Mouse (Mus musculus): Measurements from ENCODE around the gene Ssc5d. TPM values are rescaled to one million over a fixed set of nuclear protein-coding genes. Genes with fewer than 3 reads are reported as not detected.
"Not testable (repeated sequence)": the region's sequence is repeated elsewhere in the genome, so short reads cannot be mapped to it uniquely, and the experiment has no call there.

The Ssc5d gene
- 0.03 and 0.09 TPM in 2 replicates for polyA plus RNA-seq (2015; fragmentation: Nextera tagmentation; extraction: Ambion mirVana)

- Histone ChIP-seq H3K9me3 (replicated peaks) (no peaks in the 10 kb centered on the region), H3K4me3 (replicated peaks) (no peak within 1 kb of the TSS), H3K4me2 (no peak within 1 kb of the TSS), H3K9ac (no peak within 1 kb of the TSS), H3K27me3 (peaks cover 65% of the 10 kb centered on the region), H3K27ac (no peak within 1 kb of the TSS), H3K4me1 (replicated peaks) (peaks cover 34% of the 10 kb centered on the region), H3K36me3 (peaks cover 4% of the 10 kb centered on the region)
- 30% methylated on average over 6 of the region's 6 CpGs for WGBS (ENCODE audit: insufficient replicate concordance)
- no peak for ATAC-seq (ENCODE audit: low read depth)
- DNase-seq, result no peak
These were observed at the start of gene Ssc5d for GRCm38 (mm10) chr7:4925441-4926381. Ssc5d (plus strand) TSS chr7:4925785.

- H3K36me3 ChIP-seq, result no peaks in the 10 kb centered on the region
- peak within 1 kb of the TSS; percentile 62 for H3K4me3 ChIP-seq (replicated peaks)
- H3K9me3 ChIP-seq (replicated peaks), result no peaks in the 10 kb centered on the region
- H3K4me1 ChIP-seq (replicated peaks), result peaks cover 30% of the 10 kb centered on the region
- DNase-seq, result peak; percentile 93
- WGBS (ENCODE audit: insufficient replicate concordance), result 0% methylated on average over 22 of the region's 22 CpGs
- peak within 1 kb of the TSS; percentile 67 for H3K27ac ChIP-seq
- H3K27me3 ChIP-seq, result no peaks in the 10 kb centered on the region
- peak within 1 kb of the TSS; percentile 84 for H3K4me2 ChIP-seq
- peak within 1 kb of the TSS; percentile 65 for H3K9ac ChIP-seq
- peak; percentile 98 for ATAC-seq (ENCODE audit: low read depth)
These were observed 48.8 kb upstream of the Ssc5d start, which contains the start of gene Isoc2a for GRCm38 (mm10) chr7:4876753-4877221. Isoc2a (plus strand) TSS chr7:4877153.

DNA sequence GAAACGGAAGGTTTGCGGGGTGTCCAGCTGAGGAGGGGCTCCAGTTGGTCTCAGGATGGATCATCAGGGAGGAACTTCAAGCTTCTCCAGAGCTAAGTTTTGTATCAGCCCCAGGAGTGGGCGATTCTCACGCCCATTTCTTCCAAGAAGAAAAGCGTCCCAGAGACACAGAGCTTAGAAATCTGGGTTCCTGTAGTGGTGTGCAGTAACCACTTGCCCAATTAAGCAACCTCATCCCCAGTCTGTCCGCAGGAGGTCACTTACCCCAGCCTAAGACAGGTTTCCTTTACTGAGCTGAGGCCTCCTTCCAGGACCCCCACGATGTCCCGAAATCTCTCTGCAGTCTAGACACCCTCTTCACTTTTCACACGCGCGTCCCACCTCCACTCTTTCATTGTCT, 48.4 kb upstream of the Ssc5d start:
- DNase-seq (no peak), ATAC-seq (ENCODE audit: low read depth) (peak; percentile 13)
- Histone ChIP-seq H3K27me3 (no peaks in the 10 kb centered on the region), H3K27ac (peak overlapping the region; percentile 59), H3K36me3 (peaks cover 4% of the 10 kb centered on the region; the same call in 1 of the 2 replicates), H3K4me3 (replicated peaks) (peak overlapping the region; percentile 62), H3K9ac (peak overlapping the region; percentile 65), H3K4me1 (replicated peaks) (peaks cover 30% of the 10 kb centered on the region), H3K9me3 (replicated peaks) (no peaks in the 10 kb centered on the region), H3K4me2 (peak overlapping the region; percentile 84)
- 10% methylated on average over 11 of the region's 11 CpGs for WGBS (ENCODE audit: insufficient replicate concordance)

- no peak for DNase-seq
- H3K27me3 ChIP-seq, result no peaks in the 10 kb centered on the region
These were observed 47.4 kb upstream of the Ssc5d start for GRCm38 (mm10) chr7:4878186-4878585.

GRCm38 (mm10) chr7:4879036-4879435, 46.5 kb upstream of the Ssc5d start:
- peaks cover 30% of the 10 kb centered on the region for H3K4me1 ChIP-seq (replicated peaks)
- H3K27ac ChIP-seq; H3K27me3 ChIP-seq; H3K4me3 ChIP-seq (replicated peaks); H3K4me2 ChIP-seq; H3K36me3 ChIP-seq; DNase-seq; ATAC-seq (ENCODE audit: low read depth); H3K9me3 ChIP-seq (replicated peaks); H3K9ac ChIP-seq: not testable (repeated sequence)
- WGBS (ENCODE audit: insufficient replicate concordance), result 89% methylated on average over 1 of the region's 1 CpGs

More at GRCm38 (mm10) chr7:4878186-4878585, 47.4 kb upstream of the Ssc5d start:
- Histone ChIP-seq H3K27ac (peak overlapping the region; percentile 11; the same call in 1 of the 2 replicates), H3K36me3 (peaks cover 5% of the 10 kb centered on the region; the same call in 1 of the 2 replicates), H3K9ac (peak overlapping the region; percentile 65), H3K9me3 (replicated peaks) (no peaks in the 10 kb centered on the region), H3K4me2 (peak overlapping the region; percentile 84), H3K4me1 (replicated peaks) (peaks cover 30% of the 10 kb centered on the region), H3K4me3 (replicated peaks) (peak overlapping the region; percentile 62)
- ATAC-seq (ENCODE audit: low read depth), result no peak

GRCm38 (mm10) chr7:4886680-4887079, 38.9 kb upstream of the Ssc5d start:
- Histone ChIP-seq H3K36me3 (peaks cover 5% of the 10 kb centered on the region; the same call in 1 of the 2 replicates), H3K27ac (no peak overlapping the region), H3K9me3 (replicated peaks) (no peaks in the 10 kb centered on the region), H3K4me2 (no peak overlapping the region), H3K27me3 (no peaks in the 10 kb centered on the region), H3K4me1 (replicated peaks) (no peaks in the 10 kb centered on the region), H3K4me3 (replicated peaks) (no peak overlapping the region), H3K9ac (no peak overlapping the region)
- WGBS (ENCODE audit: insufficient replicate concordance), result 75% methylated on average over 4 of the region's 4 CpGs
- no peak for DNase-seq
- ATAC-seq (ENCODE audit: low read depth), result no peak

GRCm38 (mm10) chr7:4895186-4895585, 30.4 kb upstream of the Ssc5d start:
- Histone ChIP-seq H3K4me3 (replicated peaks) (no peak overlapping the region), H3K9ac (no peak overlapping the region), H3K27ac (no peak overlapping the region), H3K9me3 (replicated peaks) (no peaks in the 10 kb centered on the region), H3K36me3 (no peaks in the 10 kb centered on the region; the same call in none of the 2 replicates), H3K4me1 (replicated peaks) (peaks cover 14% of the 10 kb centered on the region), H3K4me2 (no peak overlapping the region), H3K27me3 (no peaks in the 10 kb centered on the region)
- WGBS (ENCODE audit: insufficient replicate concordance), result 74% methylated on average over 11 of the region's 11 CpGs
- DNase-seq (no peak), ATAC-seq (ENCODE audit: low read depth) (no peak)

DNA sequence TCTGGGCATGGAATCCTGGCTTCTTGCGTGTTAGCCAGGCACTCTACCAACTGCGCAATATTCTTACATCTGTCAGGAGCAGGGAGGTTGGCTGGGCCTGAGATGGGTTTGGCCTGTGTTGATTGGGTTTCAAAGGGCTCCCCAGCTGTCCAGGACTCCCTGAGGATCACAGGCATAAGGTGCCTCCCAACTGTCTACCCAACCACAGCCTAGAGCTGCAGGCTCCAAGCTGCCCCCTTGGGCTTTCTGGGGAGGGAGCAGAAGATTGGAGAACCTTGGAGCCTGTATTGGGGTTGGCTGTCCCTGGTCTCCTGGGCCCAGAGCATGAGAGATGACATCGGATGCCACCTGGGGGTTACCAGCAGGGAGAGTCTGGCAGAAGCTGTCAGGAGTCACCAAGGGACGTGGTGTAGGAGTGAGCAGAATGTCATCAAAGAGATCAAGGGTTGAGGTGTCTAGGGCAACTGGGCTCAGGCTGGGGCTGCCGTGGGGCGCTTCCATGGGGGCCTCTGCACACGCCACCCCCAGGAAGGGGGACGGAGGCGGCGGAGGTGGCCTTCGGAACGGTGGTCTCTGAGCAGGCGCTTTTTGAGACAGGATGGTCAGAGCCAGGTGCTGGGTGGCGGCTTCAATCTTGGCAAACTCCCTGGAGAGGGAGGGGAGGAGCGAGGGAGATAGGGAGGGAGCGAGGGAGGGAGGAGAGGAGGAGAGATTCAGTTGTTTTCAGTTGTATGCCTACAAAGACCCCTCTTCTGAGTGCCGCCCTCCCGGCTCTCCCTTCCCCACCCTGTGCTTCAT, 26.5 kb upstream of the Ssc5d start:
- Histone ChIP-seq H3K9me3 (replicated peaks) (0 out of 2 replicates have a peak, but pooled peaks cover 2% of the 10 kb centered on the region), H3K4me3 (replicated peaks) (peak overlapping the region; percentile 50), H3K4me2 (peak overlapping the region; percentile 72), H3K27ac (peak overlapping the region; percentile 39; the same call in 1 of the 2 replicates), H3K9ac (peak overlapping the region; percentile 64), H3K27me3 (no peaks in the 10 kb centered on the region), H3K36me3 (no peaks in the 10 kb centered on the region), H3K4me1 (replicated peaks) (peaks cover 22% of the 10 kb centered on the region)
- ATAC-seq (ENCODE audit: low read depth) (peak; percentile 30; the same call in 1 of the 2 replicates), DNase-seq (no peak)
- 29% methylated on average over 18 of the region's 18 CpGs for WGBS (ENCODE audit: insufficient replicate concordance)

DNA sequence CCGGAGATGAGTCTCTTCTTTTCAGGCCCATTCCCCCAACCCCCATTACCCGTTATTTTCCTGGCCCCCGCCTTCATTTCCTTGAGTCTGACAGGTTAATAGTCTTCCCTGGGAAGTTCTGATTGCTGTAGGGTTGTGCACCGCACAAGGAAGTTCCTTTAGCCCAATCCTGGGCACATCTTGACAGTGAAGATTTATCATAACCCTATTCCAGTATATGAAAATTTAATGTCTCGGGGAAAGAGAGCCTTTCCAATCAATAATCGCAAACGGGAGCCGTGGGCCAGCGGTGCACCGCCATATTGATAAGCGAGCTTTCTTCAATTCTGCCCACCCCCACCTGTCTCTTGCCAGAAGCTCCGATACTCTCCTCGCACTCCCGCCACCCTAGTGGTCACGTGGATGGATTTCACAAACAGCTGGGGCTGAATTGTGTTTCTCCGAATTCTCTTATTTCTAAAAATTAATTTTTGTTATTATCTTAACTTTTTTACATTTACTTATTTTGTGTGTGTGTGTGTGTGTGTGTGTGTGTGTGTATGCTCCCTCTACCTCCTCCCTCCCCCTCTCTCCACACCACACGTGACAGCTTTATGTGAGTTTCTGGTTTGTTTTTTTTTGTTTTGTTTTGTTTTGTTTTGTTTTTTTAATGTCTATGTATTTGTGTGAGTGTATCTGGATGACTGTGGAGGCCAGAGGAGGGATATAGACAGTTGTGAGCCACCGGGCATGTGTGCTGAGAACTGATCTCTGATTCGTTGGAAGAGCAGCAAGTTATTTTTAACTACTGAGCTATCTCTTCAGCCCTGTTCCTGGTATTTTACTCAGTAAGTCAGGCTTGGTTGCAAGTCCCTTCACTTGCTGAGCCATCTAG, 25.7 kb upstream of the Ssc5d start:
- no peaks in the 10 kb centered on the region for H3K36me3 ChIP-seq
- no peaks in the 10 kb centered on the region for H3K27me3 ChIP-seq
- H3K4me2 ChIP-seq, result peak overlapping the region; percentile 72
- 0 out of 2 replicates have a peak, but pooled peaks cover 2% of the 10 kb centered on the region for H3K9me3 ChIP-seq (replicated peaks)
- ATAC-seq (ENCODE audit: low read depth) (peak; percentile 82), DNase-seq (no peak)
- H3K4me3 ChIP-seq (replicated peaks), result peak overlapping the region; percentile 50
- H3K4me1 ChIP-seq (replicated peaks), result peaks cover 22% of the 10 kb centered on the region
- H3K9ac ChIP-seq, result peak overlapping the region; percentile 64
- H3K27ac ChIP-seq, result peak overlapping the region; percentile 64
- WGBS (ENCODE audit: insufficient replicate concordance), result 6% methylated on average over 19 of the region's 19 CpGs

GRCm38 (mm10) chr7:4900523-4900851, 25.1 kb upstream of the Ssc5d start:
- no peaks in the 10 kb centered on the region for H3K27me3 ChIP-seq
- 15% methylated on average over 11 of the region's 11 CpGs for WGBS (ENCODE audit: insufficient replicate concordance)
- DNase-seq, result no peak
- peak overlapping the region; percentile 64 for H3K9ac ChIP-seq
- 0 out of 2 replicates have a peak, but pooled peaks cover 2% of the 10 kb centered on the region for H3K9me3 ChIP-seq (replicated peaks)
- peaks cover 22% of the 10 kb centered on the region for H3K4me1 ChIP-seq (replicated peaks)
- peak overlapping the region; percentile 50 for H3K4me3 ChIP-seq (replicated peaks)
- peak; percentile 51; the same call in 1 of the 2 replicates for ATAC-seq (ENCODE audit: low read depth)
- peak overlapping the region; percentile 72 for H3K4me2 ChIP-seq
- peak overlapping the region; percentile 64 for H3K27ac ChIP-seq
- no peaks in the 10 kb centered on the region for H3K36me3 ChIP-seq

Measured in liver, embryonic 13.5 days (tissue).